Mouse (Mus musculus) embryonic facial prominence, embryonic 10.5 days (tissue): ENCODE data around the gene St7l. TPM values are rescaled to one million over a fixed set of nuclear protein-coding genes. Genes with fewer than 3 reads are reported as not detected.

Experiments used
- DNase-seq: peaks from one replicate; pipeline ENCODE4 v3.0.0-alpha.2; 2017; ENCODE audit warnings: low spot score
- H3K27ac ChIP-seq: fragments of 300-500 bp; sonication (generic); replicated peaks from 2 replicates; pipeline ENCODE4 v1.5.1; 2016; ENCODE audit warnings: mild to moderate bottlenecking
- H3K27me3 ChIP-seq: fragments of 300-500 bp; sonication (generic); replicated peaks from 2 replicates; pipeline ENCODE4 v1.6.1; 2016; ENCODE audit warnings: low read depth, mild to moderate bottlenecking; ENCODE audit not compliant: poor library complexity, severe bottlenecking
- H3K36me3 ChIP-seq: fragments of 300-500 bp; sonication (generic); replicated peaks from 2 replicates; pipeline ENCODE4 v1.6.1; 2016; ENCODE audit warnings: mild to moderate bottlenecking, moderate library complexity
- H3K4me1 ChIP-seq: fragments of 300-500 bp; sonication (generic); 2 replicates; pipeline ENCODE4 v1.6.1; 2016
- H3K4me3 ChIP-seq: fragments of 300-500 bp; sonication (generic); 2 replicates; pipeline ENCODE4 v1.5.1; 2016; ENCODE audit warnings: mild to moderate bottlenecking, moderate library complexity
- H3K9me3 ChIP-seq: fragments of 300-500 bp; sonication (generic); 2 replicates; pipeline ENCODE4 v1.6.1; 2016; ENCODE audit warnings: mild to moderate bottlenecking
- WGBS: fragments of 180-500 bp; shearing (Covaris S2); methylation state at CpG from one replicate; pipeline ENCODE4 v1.1.7; 2016; 5-methylcytosine and 5-hydroxymethylcytosine counted together
- polyA plus RNA-seq: library from polyadenylated mRNA; unstranded; fragments of >200 nt; fragmentation: Nextera tagmentation; extraction: Ambion mirVana; gene quantifications from 2 replicates; pipeline ENCODE4 v1.2.1, GENCODE M21; 2016

The St7l gene
- polyA plus RNA-seq, 1 experiment from 2014 or later = 31.7 TPM

DNA sequence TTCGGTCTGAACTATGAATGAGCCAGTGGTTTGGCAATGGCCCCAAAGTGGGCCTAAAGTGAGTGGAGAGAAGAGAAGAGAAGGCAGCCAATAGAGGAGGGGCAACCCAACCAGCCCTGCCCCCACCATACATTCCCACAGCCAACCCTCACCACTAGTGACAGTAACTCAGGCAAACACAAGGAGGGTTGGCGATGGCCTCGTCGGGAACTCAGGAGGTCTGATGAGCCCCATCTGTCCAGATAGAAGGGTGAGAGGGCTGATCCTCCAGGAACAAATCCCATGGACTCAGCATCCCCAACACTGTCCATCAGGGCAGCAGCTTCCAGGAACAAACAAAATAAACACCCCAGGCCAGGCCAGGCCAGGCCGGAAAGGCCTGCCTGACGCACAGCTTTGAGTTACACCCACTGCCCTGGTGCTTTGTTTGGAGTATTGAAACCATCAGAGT, 92.4 kb downstream of the St7l start:
- Histone ChIP-seq H3K4me3 (no peak overlapping the region), H3K27me3 (peaks cover 32% of the 10 kb centered on the region), H3K27ac (no peak overlapping the region), H3K4me1 (peaks cover 27% of the 10 kb centered on the region), H3K36me3 (peaks cover 40% of the 10 kb centered on the region), H3K9me3 (no peaks in the 10 kb centered on the region)
- DNase-seq = no peak
- WGBS = 77% methylated on average over 6 of the region's 6 CpGs

DNA sequence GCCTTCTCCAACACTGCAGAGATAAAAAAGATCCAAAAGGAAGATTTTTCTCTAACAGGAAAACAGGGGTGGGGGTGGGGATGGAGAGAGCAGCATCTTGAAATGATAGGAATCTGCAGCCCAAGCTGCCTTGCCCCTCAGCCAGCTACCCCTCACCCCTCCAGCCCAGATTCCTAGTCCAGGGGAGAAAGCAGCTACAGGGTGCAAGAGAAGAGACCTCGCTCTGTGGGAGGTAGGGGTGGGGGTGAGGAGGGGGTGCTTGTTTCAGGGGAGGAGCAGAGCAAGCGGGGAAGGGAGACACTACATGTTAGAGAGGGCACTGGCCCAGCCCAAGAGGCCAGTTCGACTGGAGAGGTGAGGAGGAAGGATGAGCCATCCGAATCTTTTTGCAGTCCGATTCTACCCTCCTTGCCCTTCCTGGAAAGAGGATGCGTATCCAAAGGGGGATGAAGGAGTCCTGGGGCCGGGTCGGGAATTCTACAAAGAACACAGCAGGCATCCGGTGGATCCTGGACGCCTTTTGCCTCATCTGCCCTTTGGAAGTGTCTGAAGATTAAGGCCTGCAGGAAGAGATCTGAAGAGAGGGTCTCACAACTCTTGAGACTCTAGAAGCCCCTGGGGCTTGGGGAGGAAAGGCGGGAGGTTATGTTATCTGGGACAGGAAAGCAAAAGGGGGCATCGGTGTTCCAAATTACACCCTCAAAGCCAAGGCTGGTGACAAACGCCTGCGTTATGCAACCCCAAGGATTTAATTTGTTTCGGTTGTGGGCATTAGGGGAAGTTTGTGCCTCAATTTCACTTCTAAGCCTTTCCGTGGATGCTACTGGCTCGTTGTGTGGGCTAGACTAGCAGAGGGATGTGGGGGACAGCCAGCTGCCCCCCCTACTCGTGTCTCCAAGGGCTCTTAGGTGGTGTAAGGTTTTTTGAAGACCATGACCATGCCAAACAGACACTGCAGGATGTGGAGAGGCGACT, 96.5 kb downstream of the St7l start:
- no peak for DNase-seq
- WGBS = 7% methylated on average over 19 of the region's 19 CpGs
- H3K27me3 ChIP-seq = peaks cover 73% of the 10 kb centered on the region
- peaks cover 4% of the 10 kb centered on the region; the same call in 1 of the 2 replicates for H3K36me3 ChIP-seq
- H3K9me3 ChIP-seq = no peaks in the 10 kb centered on the region
- peak overlapping the region; percentile 62 for H3K4me3 ChIP-seq
- H3K4me1 ChIP-seq = peaks cover 61% of the 10 kb centered on the region
- H3K27ac ChIP-seq = no peak overlapping the region

DNA sequence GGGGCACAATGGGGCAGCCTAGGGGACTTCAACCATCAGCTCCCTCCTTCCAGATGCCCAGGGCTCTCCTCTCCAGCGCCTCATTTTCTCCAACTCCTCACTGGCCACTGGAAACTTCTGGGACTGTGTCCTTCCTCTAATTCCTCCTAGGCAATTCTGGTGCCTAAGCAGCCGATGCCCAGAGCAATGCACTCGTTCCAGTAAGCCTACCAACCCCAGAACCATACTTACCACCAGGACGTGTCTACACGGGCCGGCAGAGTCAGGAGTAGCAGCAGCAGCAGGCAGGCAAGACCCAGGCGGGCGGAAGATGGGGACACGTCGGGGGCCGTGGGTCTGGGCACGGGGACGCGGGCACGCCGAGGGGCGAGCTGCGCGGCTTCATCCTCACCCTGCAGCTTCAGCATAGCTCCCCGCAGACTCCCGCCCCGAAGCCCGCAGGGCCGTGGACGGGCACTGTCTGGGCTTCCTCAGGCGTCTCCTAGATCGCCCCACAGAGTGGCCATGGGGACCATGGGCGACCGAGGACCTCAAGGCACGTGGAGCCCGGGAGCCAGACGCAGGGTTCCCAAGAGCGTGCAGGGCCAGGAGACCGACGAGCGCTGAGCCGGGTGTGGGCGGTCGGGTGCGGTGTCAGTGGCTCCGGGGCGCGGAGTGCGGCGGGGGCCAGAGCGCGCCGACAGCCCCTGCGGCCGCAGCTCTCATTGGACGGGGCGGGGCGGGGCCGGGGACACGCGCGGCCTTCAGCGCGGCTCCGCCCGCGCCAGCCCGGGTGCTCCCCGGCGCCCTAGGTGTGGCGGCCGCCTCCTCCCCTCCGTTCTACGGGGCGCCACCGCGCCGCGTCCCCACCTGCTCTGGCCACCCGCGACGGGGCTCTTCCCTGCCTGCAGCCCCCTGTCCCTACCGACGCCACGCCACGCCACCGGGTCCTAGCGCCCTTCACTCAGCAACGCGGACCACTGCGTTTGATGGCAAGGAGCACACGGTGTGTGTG, 97.6 kb downstream of the St7l start, which contains the start of gene Wnt2b:
Gene Wnt2b, minus strand, starts transcription at position 856 of the 994 bp plus-strand sequence.
- Histone ChIP-seq H3K4me3 (peak within 1 kb of the TSS; percentile 62), H3K36me3 (0 out of 2 replicates have a peak, but pooled peaks cover under 1% of the 10 kb centered on the region), H3K9me3 (no peaks in the 10 kb centered on the region), H3K27me3 (peaks cover 84% of the 10 kb centered on the region), H3K27ac (peak within 1 kb of the TSS; percentile 76), H3K4me1 (peaks cover 64% of the 10 kb centered on the region)
- 2% methylated on average over 87 of the region's 87 CpGs for WGBS
- peak; percentile 54 for DNase-seq

DNA sequence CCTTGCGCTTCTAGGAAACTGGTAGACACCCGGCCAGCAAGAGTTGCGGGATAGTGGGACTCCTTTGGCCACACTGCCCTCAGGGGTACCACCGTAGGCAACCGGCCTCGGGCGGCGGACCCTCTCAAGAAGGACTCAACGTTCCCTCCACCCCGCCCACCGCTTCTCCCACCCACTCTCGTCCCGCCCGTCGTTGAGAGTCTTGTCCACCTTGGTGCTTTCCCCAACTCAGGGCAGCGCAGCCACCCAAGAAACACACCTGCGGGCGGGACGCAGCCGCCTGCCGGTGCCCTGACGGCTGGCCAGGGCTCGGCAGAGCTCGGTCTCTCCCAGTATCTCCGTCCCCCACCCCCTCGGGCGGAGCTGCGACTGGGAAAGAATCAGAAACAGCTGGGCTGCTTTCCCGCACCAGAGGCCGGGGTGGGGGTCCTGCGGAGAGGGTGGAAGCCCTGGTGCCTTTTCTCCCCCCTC, 98.4 kb downstream of the St7l start:
- WGBS = 1% methylated on average over 31 of the region's 31 CpGs

DNA sequence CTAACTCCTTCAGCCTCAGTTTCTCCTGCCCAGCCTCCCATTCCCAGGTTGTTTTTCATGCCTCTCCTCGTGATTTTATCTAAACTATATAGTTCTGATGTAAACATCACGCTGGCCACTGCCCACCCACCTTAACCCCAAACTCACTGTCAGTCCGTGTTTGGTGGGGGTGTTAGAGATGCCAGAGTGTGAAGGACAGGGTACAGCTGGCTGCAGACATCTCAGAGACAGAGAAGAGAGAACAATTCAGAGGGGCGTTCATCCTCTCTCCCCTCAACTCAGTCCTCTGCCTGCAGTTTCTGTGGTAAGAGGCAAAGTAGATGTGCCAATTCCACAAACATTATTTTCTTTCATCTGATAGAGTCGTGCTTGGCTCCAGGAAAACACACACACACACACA, 99.1 kb downstream of the St7l start:
- WGBS = 6% methylated on average over 5 of the region's 5 CpGs
- H3K4me1 ChIP-seq = peaks cover 73% of the 10 kb centered on the region
- H3K36me3 ChIP-seq = no peaks in the 10 kb centered on the region
- H3K9me3 ChIP-seq = no peaks in the 10 kb centered on the region
- no peak for DNase-seq
- H3K27me3 ChIP-seq = peaks cover 90% of the 10 kb centered on the region
- peak overlapping the region; percentile 62 for H3K4me3 ChIP-seq
- H3K27ac ChIP-seq = no peak overlapping the region

More for the DNA sequence above, 98.4 kb downstream of the St7l start:
- DNase-seq = peak; percentile 80
- peaks cover 66% of the 10 kb centered on the region for H3K4me1 ChIP-seq
- no peaks in the 10 kb centered on the region for H3K36me3 ChIP-seq
- H3K27ac ChIP-seq = peak overlapping the region; percentile 76; the same call in 1 of the 2 replicates
- H3K4me3 ChIP-seq = peak overlapping the region; percentile 62
- no peaks in the 10 kb centered on the region for H3K9me3 ChIP-seq
- H3K27me3 ChIP-seq = peaks cover 90% of the 10 kb centered on the region

DNA sequence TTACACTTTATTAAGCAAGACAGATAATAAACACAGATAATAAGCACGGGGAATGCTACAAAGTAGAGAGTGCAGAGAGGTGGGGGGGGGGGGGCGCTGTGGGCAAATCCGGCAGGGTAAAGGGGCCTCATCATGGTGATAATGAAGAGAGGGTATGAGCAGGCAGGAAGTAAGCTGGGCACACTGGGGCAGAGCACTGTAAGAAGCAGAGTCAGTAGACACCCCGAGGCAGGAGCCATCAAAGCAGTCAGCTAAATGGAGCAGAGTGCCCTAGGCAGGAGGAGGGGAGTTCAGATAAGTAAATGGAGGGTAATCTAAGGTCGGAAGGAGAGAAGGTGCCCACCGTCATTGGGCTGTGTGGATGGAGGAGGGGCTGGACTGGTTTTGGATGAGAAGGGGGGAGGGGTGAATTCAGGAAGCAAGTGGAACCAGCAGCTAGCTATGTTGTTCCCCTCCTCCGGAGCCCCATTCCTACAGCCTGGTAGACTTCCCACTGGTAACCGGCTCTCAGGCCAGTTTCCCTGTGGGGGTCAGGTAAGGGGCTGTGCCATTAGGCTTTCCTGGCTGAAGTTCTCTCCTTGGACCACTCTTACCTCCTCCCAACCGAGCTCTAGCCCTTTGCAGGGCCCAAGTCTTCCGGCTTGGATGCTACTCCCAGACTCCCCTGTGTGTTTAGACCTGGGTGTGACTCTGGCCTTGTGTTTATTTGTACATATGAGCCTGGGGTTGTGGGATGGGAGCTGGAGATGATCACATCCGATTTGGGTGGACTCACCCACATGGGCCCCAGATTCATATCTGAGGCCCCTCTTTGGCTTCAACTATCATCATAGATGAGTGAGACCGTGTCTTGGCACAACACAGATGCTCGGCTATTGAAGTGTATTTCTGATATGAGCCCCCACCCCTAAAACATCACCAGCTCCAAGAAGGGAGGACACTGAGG, 99.8 kb downstream of the St7l start:
- DNase-seq = peak; percentile 45

DNA sequence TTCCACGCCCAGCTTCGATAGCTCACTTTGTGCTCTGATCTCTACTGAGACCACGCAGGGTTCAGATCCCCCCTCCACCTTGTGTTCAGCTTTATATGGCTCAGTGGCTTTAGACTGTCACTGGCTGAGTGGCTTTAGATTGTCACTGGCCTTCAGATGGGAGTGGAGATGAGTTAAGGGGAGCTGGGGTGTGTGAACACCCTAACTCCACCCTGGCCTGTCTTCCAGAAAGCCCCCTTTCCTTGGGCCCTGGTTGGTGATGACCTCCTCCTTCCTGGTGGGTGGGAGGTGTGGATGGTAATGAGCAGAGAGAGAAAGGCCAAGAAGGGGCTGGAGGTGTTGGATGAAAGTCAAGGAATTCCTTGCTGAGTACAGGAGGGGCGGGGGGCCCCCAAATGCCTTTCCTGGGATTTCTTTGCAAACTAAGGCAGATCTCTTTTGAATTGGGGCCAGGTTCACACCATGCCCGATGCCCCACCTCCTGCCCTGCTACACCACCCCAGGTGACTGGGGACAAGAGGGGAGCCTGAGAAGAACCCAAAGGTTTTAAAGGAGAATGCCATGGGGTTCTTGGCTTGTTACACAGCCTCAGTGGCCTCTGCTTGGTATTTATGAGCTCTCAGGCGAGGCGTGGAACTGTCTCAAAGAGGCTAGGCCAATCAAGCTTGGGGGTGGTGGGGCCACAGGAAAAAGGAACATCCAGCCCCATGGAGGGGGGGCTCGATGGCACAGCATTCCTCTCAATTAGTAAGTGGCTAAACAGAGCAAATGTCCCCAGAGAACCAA, 101.5 kb downstream of the St7l start:
- no peak for DNase-seq
- 81% methylated on average over 8 of the region's 8 CpGs for WGBS
- Histone ChIP-seq H3K27me3 (peaks cover 72% of the 10 kb centered on the region), H3K36me3 (no peaks in the 10 kb centered on the region), H3K27ac (no peak overlapping the region), H3K4me3 (no peak overlapping the region), H3K9me3 (no peaks in the 10 kb centered on the region), H3K4me1 (peaks cover 75% of the 10 kb centered on the region)

More for the DNA sequence above, 99.8 kb downstream of the St7l start:
- WGBS = 24% methylated on average over 13 of the region's 13 CpGs
- H3K36me3 ChIP-seq = no peaks in the 10 kb centered on the region
- H3K4me3 ChIP-seq = peak overlapping the region; percentile 19; the same call in 1 of the 2 replicates
- H3K27ac ChIP-seq = 0 out of 2 replicates have a peak overlapping the region, but pooled peaks have one; percentile 24
- no peaks in the 10 kb centered on the region for H3K9me3 ChIP-seq
- peaks cover 84% of the 10 kb centered on the region for H3K27me3 ChIP-seq
- peaks cover 81% of the 10 kb centered on the region for H3K4me1 ChIP-seq

- Histone ChIP-seq H3K36me3 (no peaks in the 10 kb centered on the region), H3K27ac (no peak overlapping the region), H3K9me3 (no peaks in the 10 kb centered on the region; the same call in 1 of the 2 replicates), H3K4me3 (no peak overlapping the region), H3K27me3 (peaks cover 63% of the 10 kb centered on the region), H3K4me1 (peaks cover 67% of the 10 kb centered on the region)
- no peak for DNase-seq
- 73% methylated on average over 7 of the region's 7 CpGs for WGBS
These were observed 102.3 kb downstream of the St7l start for GRCm38 (mm10) chr3:104965991-104966554.

GRCm38 (mm10) chr3:104967548-104968300, 103.9 kb downstream of the St7l start:
- peak; percentile 92 for DNase-seq
- H3K36me3 ChIP-seq = no peaks in the 10 kb centered on the region
- peaks cover 50% of the 10 kb centered on the region for H3K4me1 ChIP-seq
- WGBS = under 1% methylated on average over 49 of the region's 49 CpGs
- peaks cover 47% of the 10 kb centered on the region for H3K27me3 ChIP-seq
- H3K27ac ChIP-seq = peak overlapping the region; percentile 89
- H3K9me3 ChIP-seq = no peaks in the 10 kb centered on the region; the same call in 1 of the 2 replicates
- peak overlapping the region; percentile 65 for H3K4me3 ChIP-seq
